Mouse (Mus musculus) lung, embryonic 14.5 days (tissue): Measurements from ENCODE around the gene Ret. TPM values are rescaled to one million over a fixed set of nuclear protein-coding genes. Genes with fewer than 3 reads are reported as not detected.

Experiments
- ATAC-seq: fragments of 200-750 bp; cut with Nextera tagmentation; 2 replicates; pipeline ENCODE4 v1.8.0; 2017; ENCODE audit warnings: mild to moderate bottlenecking, moderate TSS enrichment, moderate library complexity; ENCODE audit not compliant: insufficient read depth
- DNase-seq: peaks from one replicate; pipeline ENCODE4 v3.0.0-alpha.2; 2015
- H3K27ac ChIP-seq: fragments of 300-500 bp; sonication (generic); 2 replicates; pipeline ENCODE4 v1.5.1; 2014; ENCODE audit warnings: low read depth, mild to moderate bottlenecking, moderate library complexity
- H3K27me3 ChIP-seq: fragments of 300-500 bp; sonication (generic); 2 replicates; pipeline ENCODE4 v1.6.1; 2014; ENCODE audit warnings: low read length, control low read depth; ENCODE audit not compliant: insufficient read depth
- H3K36me3 ChIP-seq: fragments of 300-500 bp; sonication (generic); 2 replicates; pipeline ENCODE4 v1.6.1; 2014; ENCODE audit warnings: control low read depth; ENCODE audit not compliant: insufficient read depth
- H3K4me1 ChIP-seq: fragments of 300-500 bp; sonication (generic); 2 replicates; pipeline ENCODE4 v1.6.1; 2014; ENCODE audit warnings: antibody characterized with exemption, control low read depth; ENCODE audit not compliant: insufficient read depth
- H3K4me2 ChIP-seq: fragments of 300-500 bp; sonication (generic); 2 replicates; pipeline ENCODE4 v1.6.1; 2014; ENCODE audit warnings: mild to moderate bottlenecking
- H3K4me3 ChIP-seq: fragments of 300-500 bp; sonication (generic); 2 replicates; pipeline ENCODE4 v1.5.1; 2014; ENCODE audit warnings: low read depth, low read length
- H3K9ac ChIP-seq: fragments of 300-500 bp; sonication (generic); 2 replicates; pipeline ENCODE4 v1.6.1; 2014
- H3K9me3 ChIP-seq: fragments of 300-500 bp; sonication (generic); 2 replicates; pipeline ENCODE4 v1.6.1; 2016; ENCODE audit warnings: low read depth, low read length, control low read depth
- CTCF ChIP-seq: IDR thresholded peaks from 2 replicates; pipeline ENCODE4 v1.5.1; 2016; ENCODE audit warnings: antibody characterized with exemption, low read depth
- WGBS: fragments of 180-500 bp; shearing (Covaris S2); extraction: QIAGEN DNeasy Blood & Tissue Kit; methylation state at CpG from one replicate; pipeline ENCODE4 v1.1.7; 2014; 5-methylcytosine and 5-hydroxymethylcytosine counted together
- polyA plus RNA-seq: library from polyadenylated mRNA; unstranded; fragments of >200 nt; fragmentation: Nextera tagmentation; extraction: Ambion mirVana; gene quantifications from 2 replicates; pipeline ENCODE4 v1.2.1, GENCODE M21; 2014

Gene Ret
- polyA plus RNA-seq, 1 experiment from 2014 or later: 3.8 TPM

DNA sequence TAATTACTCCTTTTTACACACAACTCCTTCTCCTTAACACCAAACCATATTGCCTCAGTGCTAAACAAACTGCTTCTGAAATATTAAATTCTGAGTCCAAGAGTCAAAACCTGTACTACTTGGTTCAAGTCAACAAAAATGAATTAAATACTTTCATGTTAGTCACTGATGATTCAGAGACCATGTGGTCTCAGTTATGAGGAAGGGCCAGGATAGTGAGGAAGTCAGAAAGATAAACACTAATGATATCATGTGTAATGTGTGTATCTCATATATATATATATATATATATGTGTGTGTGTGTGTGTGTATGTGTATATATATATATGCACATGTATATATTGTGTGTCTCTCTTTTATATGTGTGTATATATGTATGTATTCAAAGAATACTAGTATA lies 70.9 kb downstream of the Ret start:
- H3K36me3 ChIP-seq: peaks cover 13% of the 10 kb centered on the region; the same call in 1 of the 2 replicates
- no peaks in the 10 kb centered on the region for H3K9me3 ChIP-seq
- TF ChIP-seq CTCF: no peak
- no peak overlapping the region for H3K9ac ChIP-seq
- ATAC-seq (no peak), DNase-seq (no peak)
- no peak overlapping the region for H3K4me3 ChIP-seq
- H3K27ac ChIP-seq: no peak overlapping the region
- H3K4me1 ChIP-seq: peaks cover 9% of the 10 kb centered on the region; the same call in 1 of the 2 replicates
- H3K27me3 ChIP-seq: no peaks in the 10 kb centered on the region
- H3K4me2 ChIP-seq: no peak overlapping the region

GRCm38 (mm10) chr6:118122767-118123166 lies 74.8 kb downstream of the Ret start:
- peaks cover 5% of the 10 kb centered on the region; the same call in 1 of the 2 replicates for H3K4me1 ChIP-seq
- no peak for TF ChIP-seq CTCF
- peaks cover 20% of the 10 kb centered on the region; the same call in 1 of the 2 replicates for H3K36me3 ChIP-seq
- no peak overlapping the region for H3K9ac ChIP-seq
- WGBS: 76% methylated on average over 1 of the region's 1 CpGs
- H3K4me3 ChIP-seq: no peak overlapping the region
- no peaks in the 10 kb centered on the region for H3K9me3 ChIP-seq
- no peaks in the 10 kb centered on the region for H3K27me3 ChIP-seq
- H3K4me2 ChIP-seq: no peak overlapping the region
- H3K27ac ChIP-seq: no peak overlapping the region
- ATAC-seq: no peak
- DNase-seq: no peak

- Histone ChIP-seq H3K4me2 (no peak overlapping the region), H3K4me1 (no peaks in the 10 kb centered on the region), H3K9ac (no peak overlapping the region), H3K36me3 (peaks cover 28% of the 10 kb centered on the region; the same call in 1 of the 2 replicates), H3K4me3 (no peak overlapping the region), H3K9me3 (no peaks in the 10 kb centered on the region), H3K27me3 (no peaks in the 10 kb centered on the region), H3K27ac (no peak overlapping the region)
- ATAC-seq (no peak), DNase-seq (no peak)
- WGBS: 35% methylated on average over 1 of the region's 1 CpGs
- peak; percentile 37 for TF ChIP-seq CTCF
Observed at GRCm38 (mm10) chr6:118111810-118112209, 85.7 kb downstream of the Ret start.

Other genes with a start within 250 kb of the Ret start
- 1.0 and 1.1 TPM in 2 replicates for gene Rasgef1a, start 186.3 kb downstream of the Ret start, polyA plus RNA-seq
- gene Csgalnact2, start 58.6 kb downstream of the Ret start, polyA plus RNA-seq: 20.0 and 25.2 TPM in 2 replicates
- gene Bms1, start 221.8 kb upstream of the Ret start, polyA plus RNA-seq: 38.6 and 41.4 TPM in 2 replicates